Mouse (Mus musculus) embryonic facial prominence, embryonic 13.5 days (tissue): ENCODE results near the gene Snx5. TPM values are rescaled to one million over a fixed set of nuclear protein-coding genes. Genes with fewer than 3 reads are reported as not detected.
A peak's percentile ranks its signal among the peaks of the same experiment; 100 is the strongest.

Source experiments
- ATAC-seq: fragments of 200-750 bp; cut with Nextera tagmentation; 2 replicates; pipeline ENCODE4 v1.8.0; 2017; ENCODE audit warnings: low read depth; ENCODE audit not compliant: insufficient number of reproducible peaks, insufficient read depth, low FRiP score, low TSS enrichment
- H3K27ac ChIP-seq: fragments of 300-500 bp; sonication (generic); 2 replicates; pipeline ENCODE4 v1.5.1; 2015; ENCODE audit warnings: moderate library complexity, mild to moderate bottlenecking, inconsistent platforms
- H3K27me3 ChIP-seq: fragments of 300-500 bp; sonication (generic); 2 replicates; pipeline ENCODE4 v1.6.1; 2015; ENCODE audit warnings: mild to moderate bottlenecking, inconsistent platforms
- H3K36me3 ChIP-seq: fragments of 300-500 bp; sonication (generic); 2 replicates; pipeline ENCODE4 v1.6.1; 2015; ENCODE audit warnings: mild to moderate bottlenecking, inconsistent platforms
- H3K4me1 ChIP-seq: fragments of 300-500 bp; sonication (generic); 2 replicates; pipeline ENCODE4 v1.6.1; 2015; ENCODE audit warnings: inconsistent platforms
- H3K4me2 ChIP-seq: fragments of 300-500 bp; sonication (generic); 2 replicates; pipeline ENCODE4 v1.6.1; 2015; ENCODE audit warnings: moderate library complexity, mild to moderate bottlenecking, inconsistent platforms
- H3K4me3 ChIP-seq: fragments of 300-500 bp; sonication (generic); 2 replicates; pipeline ENCODE4 v1.5.1; 2015; ENCODE audit warnings: mild to moderate bottlenecking, inconsistent platforms
- H3K9ac ChIP-seq: fragments of 300-500 bp; sonication (generic); 2 replicates; pipeline ENCODE4 v1.6.1; 2015; ENCODE audit warnings: mild to moderate bottlenecking, inconsistent platforms
- H3K9me3 ChIP-seq: fragments of 300-500 bp; sonication (generic); 2 replicates; pipeline ENCODE4 v1.6.1; 2016; ENCODE audit warnings: inconsistent platforms
- WGBS: fragments of 180-500 bp; shearing (Covaris S2); methylation state at CpG from one replicate; pipeline ENCODE4 v1.1.7; 2015; ENCODE audit warnings: mixed read lengths; 5-methylcytosine and 5-hydroxymethylcytosine counted together
- polyA plus RNA-seq: library from polyadenylated mRNA; unstranded; fragments of >200 nt; fragmentation: Nextera tagmentation; extraction: Ambion mirVana; gene quantifications from 2 replicates; pipeline ENCODE4 v1.2.1, GENCODE M21; 2015

Gene Snx5
- polyA plus RNA-seq, 1 experiment from 2014 or later: 124 TPM

DNA sequence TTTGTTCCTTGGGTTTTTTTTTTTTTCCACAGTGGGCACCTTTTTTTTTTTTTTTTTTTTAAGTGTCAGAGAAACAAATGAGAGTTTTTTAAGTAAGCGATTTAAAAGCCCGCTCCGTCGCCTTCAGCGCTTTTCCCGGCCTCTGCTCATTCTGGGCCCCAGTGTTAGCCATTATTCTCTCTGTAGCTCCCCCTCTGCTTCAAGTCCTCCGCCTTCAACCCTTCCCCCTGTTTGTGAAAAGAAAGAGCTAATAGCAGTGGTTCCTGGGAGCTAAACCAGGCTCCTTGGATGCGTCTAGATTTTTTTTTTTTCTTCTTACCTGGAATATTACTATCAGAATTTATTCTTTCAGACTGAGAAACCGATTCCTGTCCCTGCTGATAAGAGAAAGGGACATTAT, 55.1 kb downstream of the Snx5 start:
- H3K4me2 ChIP-seq: no peak overlapping the region

DNA sequence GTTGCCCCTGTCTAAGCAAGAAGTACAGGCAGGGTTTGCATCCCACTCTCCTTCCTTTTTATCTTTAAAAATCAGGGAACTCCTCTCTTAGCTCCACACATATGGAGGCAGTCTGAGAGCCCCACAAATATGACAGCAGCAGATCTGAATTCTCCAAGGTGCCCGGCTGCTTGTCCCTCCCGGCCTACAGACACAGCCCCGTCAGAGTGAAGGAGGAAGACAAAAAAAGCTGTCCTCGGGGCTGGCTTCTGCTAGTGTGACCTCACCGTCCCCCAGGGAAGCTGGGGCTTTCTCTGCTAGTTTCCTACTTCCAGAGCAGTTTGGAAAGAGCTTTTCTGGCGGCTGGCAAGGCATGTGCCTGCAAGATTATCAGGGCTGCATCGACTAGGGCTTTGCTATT, 55.5 kb downstream of the Snx5 start:
- no peak overlapping the region for H3K4me3 ChIP-seq
- ATAC-seq: no peak
- peak overlapping the region; percentile 60 for H3K27ac ChIP-seq
- H3K9ac ChIP-seq: peak overlapping the region; percentile 17; the same call in 1 of the 2 replicates
- 6% methylated on average over 7 of the region's 7 CpGs for WGBS
- H3K9me3 ChIP-seq: no peaks in the 10 kb centered on the region
- no peaks in the 10 kb centered on the region for H3K27me3 ChIP-seq
- H3K4me2 ChIP-seq: no peak overlapping the region
- H3K4me1 ChIP-seq: peaks cover 16% of the 10 kb centered on the region
- no peaks in the 10 kb centered on the region for H3K36me3 ChIP-seq

More for the DNA sequence above, 55.1 kb downstream of the Snx5 start:
- peaks cover 16% of the 10 kb centered on the region for H3K4me1 ChIP-seq
- no peaks in the 10 kb centered on the region for H3K27me3 ChIP-seq
- no peaks in the 10 kb centered on the region for H3K36me3 ChIP-seq
- peak overlapping the region; percentile 17; the same call in 1 of the 2 replicates for H3K9ac ChIP-seq
- H3K27ac ChIP-seq: peak overlapping the region; percentile 60; the same call in 1 of the 2 replicates
- no peaks in the 10 kb centered on the region for H3K9me3 ChIP-seq
- WGBS: 40% methylated on average over 9 of the region's 9 CpGs
- no peak for ATAC-seq
- no peak overlapping the region for H3K4me3 ChIP-seq

DNA sequence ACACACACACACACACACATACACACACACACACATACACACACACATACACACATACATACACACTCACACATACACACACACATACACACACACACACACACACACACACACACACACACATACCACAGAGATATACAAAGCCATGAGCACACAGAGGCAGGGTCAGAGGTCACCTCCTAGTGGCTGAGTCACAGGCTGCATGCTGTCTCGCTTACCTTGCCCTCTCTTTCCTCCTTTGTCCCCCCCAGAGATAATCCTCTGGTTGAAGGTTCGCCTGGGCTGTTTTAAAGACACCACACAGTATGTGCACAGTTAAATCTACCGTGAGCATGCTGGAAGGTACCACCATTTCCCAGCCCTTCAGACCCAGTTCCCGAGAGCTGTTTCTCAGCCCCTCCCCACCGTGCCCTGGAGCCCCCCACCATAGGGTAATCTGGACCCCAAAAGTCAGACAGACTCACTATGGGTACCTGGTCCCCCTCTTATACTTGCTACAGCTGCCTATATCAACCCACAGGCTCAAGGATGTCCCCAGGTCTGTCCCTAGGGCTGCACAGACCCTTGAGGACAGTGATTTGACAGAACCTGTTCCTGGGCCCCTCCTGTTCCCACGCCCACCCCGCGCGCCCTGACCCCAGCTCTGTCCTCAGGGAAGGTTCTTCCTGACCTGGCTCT, 56.1 kb downstream of the Snx5 start:
- peak overlapping the region; percentile 60 for H3K27ac ChIP-seq
- no peak overlapping the region for H3K4me2 ChIP-seq
- ATAC-seq: no peak

DNA sequence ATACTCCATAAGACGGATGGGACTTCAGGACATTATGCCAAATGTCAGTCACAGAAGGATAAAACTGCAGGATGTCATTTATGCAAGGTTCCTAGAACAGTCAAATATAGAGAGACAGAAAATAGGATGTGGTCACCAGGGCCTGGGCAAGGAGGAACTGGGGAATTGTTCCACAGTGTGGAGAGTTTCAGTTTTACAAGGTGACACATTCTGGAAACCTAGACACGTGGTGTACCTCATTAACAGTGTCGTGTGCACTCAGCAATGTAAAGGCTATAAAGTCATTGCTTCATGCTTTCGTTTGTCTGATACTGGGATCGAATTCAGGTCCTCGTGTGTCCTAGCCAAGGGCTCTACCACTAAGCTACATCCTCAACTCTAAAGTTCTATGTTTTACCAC, 56.9 kb downstream of the Snx5 start:
- H3K4me2 ChIP-seq: no peak overlapping the region
- no peak overlapping the region for H3K27ac ChIP-seq
- H3K36me3 ChIP-seq: no peaks in the 10 kb centered on the region
- no peaks in the 10 kb centered on the region for H3K9me3 ChIP-seq
- H3K4me3 ChIP-seq: no peak overlapping the region
- peaks cover 16% of the 10 kb centered on the region for H3K4me1 ChIP-seq
- H3K27me3 ChIP-seq: no peaks in the 10 kb centered on the region
- no peak overlapping the region for H3K9ac ChIP-seq
- 79% methylated on average over 6 of the region's 6 CpGs for WGBS
- ATAC-seq: no peak

More for the DNA sequence above, 56.1 kb downstream of the Snx5 start:
- H3K36me3 ChIP-seq: no peaks in the 10 kb centered on the region
- WGBS: 56% methylated on average over 9 of the region's 9 CpGs
- H3K4me3 ChIP-seq: no peak overlapping the region
- H3K9ac ChIP-seq: peak overlapping the region; percentile 17; the same call in 1 of the 2 replicates
- no peaks in the 10 kb centered on the region for H3K9me3 ChIP-seq
- peaks cover 16% of the 10 kb centered on the region for H3K4me1 ChIP-seq
- no peaks in the 10 kb centered on the region for H3K27me3 ChIP-seq

DNA sequence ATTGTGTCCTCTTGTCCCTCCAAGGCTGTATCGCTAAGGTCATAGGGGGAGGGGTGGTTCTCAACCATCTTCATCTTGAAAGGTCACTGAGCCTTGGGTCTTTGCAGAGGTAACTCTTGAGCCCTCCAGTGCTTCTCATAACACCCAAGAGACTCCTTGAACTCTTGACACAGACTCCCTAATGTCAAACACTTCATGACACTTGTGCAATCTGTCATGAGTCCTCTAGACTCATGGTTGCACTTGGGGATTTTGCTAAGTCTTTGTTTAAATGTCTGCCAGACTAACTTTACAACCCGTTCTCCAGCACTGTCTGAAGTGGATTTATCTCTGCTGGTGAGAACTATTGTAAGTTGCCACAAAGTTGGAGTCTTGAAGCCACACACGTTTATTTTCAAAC, 61.3 kb downstream of the Snx5 start:
- no peak for ATAC-seq
- H3K4me2 ChIP-seq: no peak overlapping the region
- no peaks in the 10 kb centered on the region for H3K9me3 ChIP-seq
- H3K27me3 ChIP-seq: no peaks in the 10 kb centered on the region
- no peak overlapping the region for H3K4me3 ChIP-seq
- H3K36me3 ChIP-seq: no peaks in the 10 kb centered on the region
- 85% methylated on average over 3 of the region's 3 CpGs for WGBS
- no peak overlapping the region for H3K27ac ChIP-seq
- peaks cover 9% of the 10 kb centered on the region for H3K4me1 ChIP-seq
- no peak overlapping the region for H3K9ac ChIP-seq

DNA sequence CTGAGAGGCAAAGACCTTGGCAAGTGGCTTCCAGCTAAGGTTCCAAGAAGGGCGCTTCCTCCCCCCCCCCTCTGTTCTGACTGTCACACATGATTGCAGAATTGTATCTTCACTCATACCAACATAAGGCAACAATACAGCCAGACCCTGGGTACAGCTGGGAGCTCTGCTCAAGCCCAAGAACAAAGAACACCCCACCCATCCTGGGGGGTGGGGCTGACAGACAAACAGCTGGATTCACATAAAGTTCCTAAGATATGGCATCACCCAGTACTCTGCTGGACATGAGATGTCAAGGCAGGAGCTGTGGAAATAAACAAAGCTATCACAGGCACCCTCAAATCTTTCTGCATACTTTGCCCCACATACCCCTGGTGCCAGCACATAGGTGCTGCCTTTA, 63.3 kb downstream of the Snx5 start:
- no peak overlapping the region for H3K4me2 ChIP-seq
- no peak overlapping the region for H3K27ac ChIP-seq
- no peak overlapping the region for H3K9ac ChIP-seq
- ATAC-seq: no peak
- H3K36me3 ChIP-seq: no peaks in the 10 kb centered on the region
- H3K27me3 ChIP-seq: no peaks in the 10 kb centered on the region
- H3K9me3 ChIP-seq: no peaks in the 10 kb centered on the region
- H3K4me3 ChIP-seq: no peak overlapping the region
- WGBS: 73% methylated on average over 1 of the region's 1 CpGs
- peaks cover 9% of the 10 kb centered on the region for H3K4me1 ChIP-seq

DNA sequence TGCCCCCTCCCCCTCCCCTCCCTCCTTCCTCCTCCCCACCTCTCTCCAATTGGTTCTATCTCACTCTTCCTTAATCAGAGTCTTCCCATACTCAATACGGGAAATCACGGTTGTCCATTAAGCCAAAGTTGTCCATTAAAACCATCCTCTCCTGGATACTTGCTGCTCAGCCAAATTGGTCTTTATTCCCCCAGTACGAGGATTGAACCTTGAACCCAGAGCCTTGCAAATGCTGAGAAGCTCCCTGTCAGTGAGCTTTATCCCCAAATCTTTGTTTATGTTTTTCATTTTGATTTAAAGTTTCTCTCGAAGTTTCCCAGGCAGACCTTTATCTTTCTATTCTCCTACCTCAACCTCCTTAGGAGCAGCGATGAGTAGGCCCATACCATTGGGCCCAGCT, 67.7 kb downstream of the Snx5 start:
- no peak for ATAC-seq
- H3K9me3 ChIP-seq: no peaks in the 10 kb centered on the region
- H3K27me3 ChIP-seq: no peaks in the 10 kb centered on the region
- peaks cover 7% of the 10 kb centered on the region for H3K4me1 ChIP-seq
- no peak overlapping the region for H3K4me2 ChIP-seq
- WGBS: 81% methylated on average over 5 of the region's 5 CpGs
- no peak overlapping the region for H3K9ac ChIP-seq
- no peak overlapping the region for H3K4me3 ChIP-seq
- no peaks in the 10 kb centered on the region for H3K36me3 ChIP-seq
- no peak overlapping the region for H3K27ac ChIP-seq

DNA sequence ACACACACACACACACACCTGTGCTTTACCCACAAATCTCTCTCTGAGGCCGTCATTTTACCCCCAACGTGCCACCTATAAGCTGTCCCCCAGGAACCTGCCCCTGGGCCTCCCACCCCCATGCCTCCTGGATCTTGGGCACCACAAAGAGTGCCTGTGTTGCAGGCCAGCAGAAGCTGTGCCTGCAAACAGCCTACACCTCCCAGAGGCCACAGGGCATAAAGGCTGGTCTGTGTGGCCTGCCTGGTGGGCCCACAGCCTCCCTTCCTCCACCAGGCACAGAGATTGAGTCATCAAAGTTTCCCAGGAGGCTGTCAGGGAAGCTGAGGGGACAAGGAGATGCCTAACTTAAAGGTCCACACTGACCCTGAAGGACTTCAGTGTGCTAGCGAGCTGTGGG, 68.1 kb downstream of the Snx5 start:
- ATAC-seq: no peak
- H3K9ac ChIP-seq: no peak overlapping the region
- peaks cover 5% of the 10 kb centered on the region; the same call in 1 of the 2 replicates for H3K4me1 ChIP-seq
- no peak overlapping the region for H3K27ac ChIP-seq
- no peak overlapping the region for H3K4me2 ChIP-seq
- no peaks in the 10 kb centered on the region for H3K27me3 ChIP-seq
- 45% methylated on average over 3 of the region's 3 CpGs for WGBS
- H3K36me3 ChIP-seq: no peaks in the 10 kb centered on the region
- no peak overlapping the region for H3K4me3 ChIP-seq
- no peaks in the 10 kb centered on the region for H3K9me3 ChIP-seq

DNA sequence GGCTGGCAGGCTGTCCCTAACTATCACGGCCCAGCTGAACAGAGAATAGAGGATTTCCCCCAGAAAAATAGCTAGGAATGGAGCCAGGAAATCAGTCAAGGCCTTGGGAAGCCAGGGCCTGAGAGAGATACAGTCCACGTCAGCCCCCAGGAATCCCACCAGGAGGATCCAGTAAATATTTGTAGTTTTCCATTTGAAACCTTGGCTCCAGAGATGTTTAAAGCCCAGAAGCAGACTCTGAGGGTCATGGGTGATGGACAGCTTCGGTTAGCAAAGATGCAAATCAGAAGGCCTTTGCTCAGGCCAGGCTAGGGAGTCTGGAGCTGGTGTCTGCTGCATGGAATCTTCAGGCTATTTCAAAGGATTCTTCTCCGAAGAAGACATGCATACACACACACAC, 68.6 kb downstream of the Snx5 start:
- Histone ChIP-seq H3K4me1 (peaks cover 7% of the 10 kb centered on the region; the same call in 1 of the 2 replicates), H3K9me3 (no peaks in the 10 kb centered on the region), H3K4me2 (no peak overlapping the region), H3K36me3 (no peaks in the 10 kb centered on the region), H3K4me3 (no peak overlapping the region), H3K27me3 (no peaks in the 10 kb centered on the region), H3K9ac (no peak overlapping the region), H3K27ac (no peak overlapping the region)
- 53% methylated on average over 4 of the region's 4 CpGs for WGBS
- no peak for ATAC-seq

Other genes starting within 250 kb of the Snx5 start
- gene Banf2, start 237.8 kb downstream of the Snx5 start, polyA plus RNA-seq: not detected in 2 replicates
- 17.5 and 19.2 TPM in 2 replicates for gene Mgme1, start 243 bp downstream of the Snx5 start, polyA plus RNA-seq
- 3.2 TPM in 2 replicates for gene Ovol2, start 61.2 kb upstream of the Snx5 start, polyA plus RNA-seq
- 43.5 and 44.3 TPM in 2 replicates for gene Kat14, start 98.1 kb upstream of the Snx5 start, polyA plus RNA-seq
- 6.4 and 7.7 TPM in 2 replicates for gene Pet117, start 98.1 kb upstream of the Snx5 start, polyA plus RNA-seq